Mouse (Mus musculus): ENCODE data around the gene Trpm3. TPM values are rescaled to one million over a fixed set of nuclear protein-coding genes. Genes with fewer than 3 reads are reported as not detected.

The Trpm3 gene
- polyA plus RNA-seq, 1 experiment from 2014 or later: 39.8 TPM

- 76% methylated on average over 4 of the region's 4 CpGs for WGBS
- Histone ChIP-seq H3K36me3 (ENCODE audit: control insufficient read depth, insufficient read depth, low read length) (no peaks in the 10 kb centered on the region), H3K4me2 (ENCODE audit: low read length) (no peak overlapping the region), H3K9me3 (ENCODE audit: control insufficient read depth, low read length) (no peaks in the 10 kb centered on the region), H3K27me3 (replicated peaks; ENCODE audit: control insufficient read depth, insufficient read depth, low read length) (no peaks in the 10 kb centered on the region), H3K4me1 (ENCODE audit: control insufficient read depth, insufficient read depth, low read depth, low read length) (no peaks in the 10 kb centered on the region), H3K4me3 (ENCODE audit: low read length) (no peak overlapping the region), H3K27ac (ENCODE audit: low read depth, low read length) (no peak overlapping the region), H3K9ac (ENCODE audit: low read depth, low read length) (no peak overlapping the region)
- no peak for ATAC-seq
Observed at GRCm38 (mm10) chr19:22178549-22178948, 39.7 kb downstream of the Trpm3 start.

GRCm38 (mm10) chr19:22179017-22179416 is 40.2 kb downstream of the Trpm3 start:
- WGBS: 83% methylated on average over 2 of the region's 2 CpGs
- H3K27me3 ChIP-seq (replicated peaks; ENCODE audit: control insufficient read depth, insufficient read depth, low read length): no peaks in the 10 kb centered on the region
- ATAC-seq: 0 out of 2 replicates have a peak, but pooled peaks have one; percentile 52
- H3K4me3 ChIP-seq (ENCODE audit: low read length): no peak overlapping the region
- no peak overlapping the region for H3K27ac ChIP-seq (ENCODE audit: low read depth, low read length)
- no peaks in the 10 kb centered on the region for H3K36me3 ChIP-seq (ENCODE audit: control insufficient read depth, insufficient read depth, low read length)
- no peaks in the 10 kb centered on the region for H3K4me1 ChIP-seq (ENCODE audit: control insufficient read depth, insufficient read depth, low read depth, low read length)
- H3K4me2 ChIP-seq (ENCODE audit: low read length): no peak overlapping the region
- H3K9me3 ChIP-seq (ENCODE audit: control insufficient read depth, low read length): no peaks in the 10 kb centered on the region
- no peak overlapping the region for H3K9ac ChIP-seq (ENCODE audit: low read depth, low read length)

- ATAC-seq: no peak
- WGBS: 84% methylated on average over 3 of the region's 3 CpGs
Observed at GRCm38 (mm10) chr19:22180136-22180535, 41.3 kb downstream of the Trpm3 start.

GRCm38 (mm10) chr19:22189716-22190115 is 50.9 kb downstream of the Trpm3 start:
- Histone ChIP-seq H3K9me3 (ENCODE audit: control insufficient read depth, low read length) (no peaks in the 10 kb centered on the region), H3K9ac (ENCODE audit: low read depth, low read length) (no peak overlapping the region), H3K4me2 (ENCODE audit: low read length) (no peak overlapping the region), H3K27ac (ENCODE audit: low read depth, low read length) (no peak overlapping the region), H3K4me1 (ENCODE audit: control insufficient read depth, insufficient read depth, low read depth, low read length) (no peaks in the 10 kb centered on the region), H3K36me3 (ENCODE audit: control insufficient read depth, insufficient read depth, low read length) (no peaks in the 10 kb centered on the region), H3K27me3 (replicated peaks; ENCODE audit: control insufficient read depth, insufficient read depth, low read length) (no peaks in the 10 kb centered on the region), H3K4me3 (ENCODE audit: low read length) (no peak overlapping the region)
- peak; percentile 89 for ATAC-seq
- 44% methylated on average over 1 of the region's 1 CpGs for WGBS

More at GRCm38 (mm10) chr19:22180136-22180535, 41.3 kb downstream of the Trpm3 start:
- no peaks in the 10 kb centered on the region for H3K4me1 ChIP-seq (ENCODE audit: control insufficient read depth, insufficient read depth, low read depth, low read length)
- no peak overlapping the region for H3K27ac ChIP-seq (ENCODE audit: low read depth, low read length)
- no peak overlapping the region for H3K4me3 ChIP-seq (ENCODE audit: low read length)
- H3K36me3 ChIP-seq (ENCODE audit: control insufficient read depth, insufficient read depth, low read length): no peaks in the 10 kb centered on the region
- H3K9ac ChIP-seq (ENCODE audit: low read depth, low read length): no peak overlapping the region
- H3K4me2 ChIP-seq (ENCODE audit: low read length): no peak overlapping the region
- no peaks in the 10 kb centered on the region for H3K27me3 ChIP-seq (replicated peaks; ENCODE audit: control insufficient read depth, insufficient read depth, low read length)
- no peaks in the 10 kb centered on the region for H3K9me3 ChIP-seq (ENCODE audit: control insufficient read depth, low read length)

GRCm38 (mm10) chr19:22222520-22222919 is 83.7 kb downstream of the Trpm3 start:
- H3K9me3 ChIP-seq (ENCODE audit: control insufficient read depth, low read length): no peaks in the 10 kb centered on the region
- no peak overlapping the region for H3K4me3 ChIP-seq (ENCODE audit: low read length)
- H3K4me2 ChIP-seq (ENCODE audit: low read length): no peak overlapping the region
- no peaks in the 10 kb centered on the region for H3K4me1 ChIP-seq (ENCODE audit: control insufficient read depth, insufficient read depth, low read depth, low read length)
- H3K36me3 ChIP-seq (ENCODE audit: control insufficient read depth, insufficient read depth, low read length): no peaks in the 10 kb centered on the region
- H3K27me3 ChIP-seq (replicated peaks; ENCODE audit: control insufficient read depth, insufficient read depth, low read length): no peaks in the 10 kb centered on the region
- no peak overlapping the region for H3K9ac ChIP-seq (ENCODE audit: low read depth, low read length)
- 38% methylated on average over 2 of the region's 2 CpGs for WGBS
- ATAC-seq: peak; percentile 73
- 0 out of 2 replicates have a peak overlapping the region, but pooled peaks have one; percentile 12 for H3K27ac ChIP-seq (ENCODE audit: low read depth, low read length)

- Histone ChIP-seq H3K9me3 (ENCODE audit: control insufficient read depth, low read length) (no peaks in the 10 kb centered on the region), H3K4me2 (ENCODE audit: low read length) (no peak overlapping the region), H3K4me1 (ENCODE audit: control insufficient read depth, insufficient read depth, low read depth, low read length) (no peaks in the 10 kb centered on the region), H3K27ac (ENCODE audit: low read depth, low read length) (no peak overlapping the region), H3K27me3 (replicated peaks; ENCODE audit: control insufficient read depth, insufficient read depth, low read length) (no peaks in the 10 kb centered on the region), H3K4me3 (ENCODE audit: low read length) (no peak overlapping the region), H3K9ac (ENCODE audit: low read depth, low read length) (no peak overlapping the region), H3K36me3 (ENCODE audit: control insufficient read depth, insufficient read depth, low read length) (no peaks in the 10 kb centered on the region)
- ATAC-seq: no peak
Observed at GRCm38 (mm10) chr19:22234187-22234586, 95.3 kb downstream of the Trpm3 start.

- no peak for ATAC-seq
Observed at GRCm38 (mm10) chr19:22249076-22249475, 110.2 kb downstream of the Trpm3 start.

GRCm38 (mm10) chr19:22272916-22273315 is 134.1 kb downstream of the Trpm3 start:
- H3K4me1 ChIP-seq (ENCODE audit: control insufficient read depth, insufficient read depth, low read depth, low read length): no peaks in the 10 kb centered on the region
- 60% methylated on average over 5 of the region's 5 CpGs for WGBS
- peak; percentile 40; the same call in 1 of the 2 replicates for ATAC-seq
- no peak overlapping the region for H3K4me2 ChIP-seq (ENCODE audit: low read length)
- no peak overlapping the region for H3K27ac ChIP-seq (ENCODE audit: low read depth, low read length)
- H3K9ac ChIP-seq (ENCODE audit: low read depth, low read length): no peak overlapping the region
- no peaks in the 10 kb centered on the region for H3K9me3 ChIP-seq (ENCODE audit: control insufficient read depth, low read length)
- H3K4me3 ChIP-seq (ENCODE audit: low read length): no peak overlapping the region
- no peaks in the 10 kb centered on the region for H3K36me3 ChIP-seq (ENCODE audit: control insufficient read depth, insufficient read depth, low read length)
- no peaks in the 10 kb centered on the region for H3K27me3 ChIP-seq (replicated peaks; ENCODE audit: control insufficient read depth, insufficient read depth, low read length)

More at GRCm38 (mm10) chr19:22249076-22249475, 110.2 kb downstream of the Trpm3 start:
- no peak overlapping the region for H3K4me3 ChIP-seq (ENCODE audit: low read length)
- no peak overlapping the region for H3K27ac ChIP-seq (ENCODE audit: low read depth, low read length)
- no peak overlapping the region for H3K4me2 ChIP-seq (ENCODE audit: low read length)
- no peak overlapping the region for H3K9ac ChIP-seq (ENCODE audit: low read depth, low read length)
- whole genome bisulfite sequencing: 96% methylated on average over 6 of the region's 6 CpGs
- no peaks in the 10 kb centered on the region for H3K4me1 ChIP-seq (ENCODE audit: control insufficient read depth, insufficient read depth, low read depth, low read length)
- H3K9me3 ChIP-seq (ENCODE audit: control insufficient read depth, low read length): no peaks in the 10 kb centered on the region
- H3K27me3 ChIP-seq (replicated peaks; ENCODE audit: control insufficient read depth, insufficient read depth, low read length): no peaks in the 10 kb centered on the region
- H3K36me3 ChIP-seq (ENCODE audit: control insufficient read depth, insufficient read depth, low read length): no peaks in the 10 kb centered on the region

GRCm38 (mm10) chr19:22284651-22285050 is 145.8 kb downstream of the Trpm3 start:
- H3K4me2 ChIP-seq (ENCODE audit: low read length): no peak overlapping the region
- H3K4me3 ChIP-seq (ENCODE audit: low read length): no peak overlapping the region
- no peaks in the 10 kb centered on the region for H3K9me3 ChIP-seq (ENCODE audit: control insufficient read depth, low read length)
- ATAC-seq: no peak
- WGBS: 91% methylated on average over 3 of the region's 3 CpGs
- no peak overlapping the region for H3K9ac ChIP-seq (ENCODE audit: low read depth, low read length)
- no peak overlapping the region for H3K27ac ChIP-seq (ENCODE audit: low read depth, low read length)
- no peaks in the 10 kb centered on the region for H3K36me3 ChIP-seq (ENCODE audit: control insufficient read depth, insufficient read depth, low read length)
- H3K4me1 ChIP-seq (ENCODE audit: control insufficient read depth, insufficient read depth, low read depth, low read length): no peaks in the 10 kb centered on the region
- no peaks in the 10 kb centered on the region for H3K27me3 ChIP-seq (replicated peaks; ENCODE audit: control insufficient read depth, insufficient read depth, low read length)

GRCm38 (mm10) chr19:22292671-22293070 is 153.8 kb downstream of the Trpm3 start:
- WGBS: 73% methylated on average over 6 of the region's 6 CpGs
- H3K36me3 ChIP-seq (ENCODE audit: control insufficient read depth, insufficient read depth, low read length): no peaks in the 10 kb centered on the region

More at GRCm38 (mm10) chr19:22292671-22293070, 153.8 kb downstream of the Trpm3 start:
- Histone ChIP-seq H3K4me2 (ENCODE audit: low read length) (no peak overlapping the region), H3K9ac (ENCODE audit: low read depth, low read length) (no peak overlapping the region), H3K4me1 (ENCODE audit: control insufficient read depth, insufficient read depth, low read depth, low read length) (no peaks in the 10 kb centered on the region), H3K27me3 (replicated peaks; ENCODE audit: control insufficient read depth, insufficient read depth, low read length) (no peaks in the 10 kb centered on the region), H3K9me3 (ENCODE audit: control insufficient read depth, low read length) (no peaks in the 10 kb centered on the region), H3K27ac (ENCODE audit: low read depth, low read length) (no peak overlapping the region), H3K4me3 (ENCODE audit: low read length) (no peak overlapping the region)
- ATAC-seq: no peak
